Mouse (Mus musculus): ENCODE results near the gene Ccl25.
"Not testable (repeated sequence)": the region's sequence is repeated elsewhere in the genome, so short reads cannot be mapped to it uniquely, and the experiment has no call there.

The Ccl25 gene

DNA sequence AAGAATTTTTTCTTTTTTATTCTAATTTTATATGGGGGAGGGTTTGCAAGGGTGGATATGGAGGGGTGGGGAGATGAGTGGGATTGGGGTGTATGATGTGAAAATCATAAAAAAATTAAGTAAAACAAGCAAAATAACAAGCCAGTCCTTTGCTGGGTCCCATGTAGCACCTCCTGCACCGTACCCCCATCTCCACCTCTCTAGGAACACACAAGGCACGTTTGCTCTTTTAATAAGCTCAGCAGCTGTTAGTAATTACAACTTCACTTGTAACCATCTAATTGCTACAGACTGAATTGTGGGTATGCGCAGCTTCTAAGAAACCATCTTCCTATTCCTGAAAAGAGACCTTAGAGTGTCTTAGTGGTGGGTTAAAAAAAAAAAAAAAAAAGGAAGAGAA, 15.2 kb downstream of the Ccl25 start:
- DNase-seq (ENCODE audit: low read depth) = no peak

GRCm38 (mm10) chr8:4347661-4348060, 22.7 kb downstream of the Ccl25 start:
- no peak for DNase-seq (ENCODE audit: low read depth)

- no peak for DNase-seq (ENCODE audit: low read depth)
Measured at GRCm38 (mm10) chr8:4348275-4348674, 23.3 kb downstream of the Ccl25 start.

DNA sequence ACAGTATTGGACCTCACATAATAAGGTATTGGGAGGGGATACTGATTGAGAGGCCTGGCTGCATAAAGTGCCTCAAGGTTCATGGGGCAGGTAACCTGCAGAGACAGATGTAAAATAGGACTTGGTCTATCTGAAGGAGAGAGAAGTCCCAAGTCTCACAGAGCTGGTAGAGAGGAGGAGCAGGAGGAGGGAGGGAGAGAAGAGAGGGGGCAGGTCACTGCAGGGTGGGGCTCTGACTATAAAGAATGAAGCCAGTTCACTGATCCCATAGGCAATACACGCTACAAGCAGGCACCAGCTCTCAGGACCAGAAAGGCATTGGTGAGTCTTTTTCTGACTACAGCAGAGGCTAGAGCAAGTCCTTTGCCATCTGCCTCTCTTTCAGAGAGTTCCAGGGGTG, 24.3 kb downstream of the Ccl25 start:
- DNase-seq (ENCODE audit: low read depth) = no peak

GRCm38 (mm10) chr8:4350618-4351017, 25.6 kb downstream of the Ccl25 start:
- DNase-seq (ENCODE audit: low read depth) = no peak

- not testable (repeated sequence) for DNase-seq (ENCODE audit: low read depth)
Measured at GRCm38 (mm10) chr8:4352562-4352961, 27.6 kb downstream of the Ccl25 start.

GRCm38 (mm10) chr8:4353741-4354140, 28.7 kb downstream of the Ccl25 start:
- DNase-seq (ENCODE audit: low read depth) = no peak

GRCm38 (mm10) chr8:4354516-4354915, 29.5 kb downstream of the Ccl25 start:
- no peak for DNase-seq (ENCODE audit: low read depth)

- DNase-seq (ENCODE audit: low read depth) = no peak
Measured at GRCm38 (mm10) chr8:4355455-4355854, 30.4 kb downstream of the Ccl25 start.

GRCm38 (mm10) chr8:4359362-4359761, 34.4 kb downstream of the Ccl25 start:
- no peak for DNase-seq (ENCODE audit: low read depth)

GRCm38 (mm10) chr8:4360922-4361321, 35.9 kb downstream of the Ccl25 start:
- no peak for DNase-seq (ENCODE audit: low read depth)

GRCm38 (mm10) chr8:4366189-4366588, 41.2 kb downstream of the Ccl25 start:
- DNase-seq (ENCODE audit: low read depth) = no peak

DNA sequence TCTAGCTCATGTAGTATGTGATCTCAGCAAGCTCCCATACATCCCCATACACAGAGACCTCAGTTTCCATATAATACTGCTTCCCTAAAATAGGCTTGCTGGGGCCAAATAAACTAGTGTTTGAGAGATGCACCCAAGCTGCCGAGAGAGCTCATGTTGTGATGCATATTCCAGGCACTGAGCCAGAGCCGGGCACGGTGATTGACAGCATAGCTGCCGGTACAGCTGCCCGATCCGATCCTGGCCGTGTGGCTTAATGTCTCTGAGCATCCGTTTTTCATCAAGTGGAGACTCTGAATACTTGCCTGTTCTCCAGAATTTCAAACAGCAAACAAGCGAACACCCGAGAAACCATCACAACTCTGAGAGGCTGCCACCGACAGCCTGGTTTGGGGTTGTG, 42.8 kb downstream of the Ccl25 start:
- no peak for DNase-seq (ENCODE audit: low read depth)

- no peak for DNase-seq (ENCODE audit: low read depth)
Measured at GRCm38 (mm10) chr8:4368470-4368869, 43.5 kb downstream of the Ccl25 start.

- DNase-seq (ENCODE audit: low read depth) = peak; percentile 92
Measured at GRCm38 (mm10) chr8:4370078-4370477, 45.1 kb downstream of the Ccl25 start.

DNA sequence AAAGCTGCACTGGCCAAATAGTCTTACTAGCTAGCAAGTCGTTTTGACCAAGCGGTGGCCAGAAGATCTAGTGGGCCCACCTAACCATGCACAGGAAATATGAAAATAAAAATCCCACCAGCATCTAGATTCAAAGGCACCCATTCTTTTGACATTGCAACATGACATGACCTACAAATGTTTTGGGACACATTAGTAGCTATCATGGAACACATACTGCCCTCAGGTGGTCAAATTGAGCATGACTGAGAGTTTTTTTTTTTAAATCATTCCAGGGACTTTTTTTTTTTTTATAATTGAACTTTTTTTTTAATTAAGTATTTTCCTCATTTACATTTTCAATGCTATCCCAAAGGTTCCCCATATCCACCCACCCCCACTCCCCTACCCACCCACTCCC, 47.6 kb downstream of the Ccl25 start:
- peak; percentile 58 for DNase-seq (ENCODE audit: low read depth)

DNA sequence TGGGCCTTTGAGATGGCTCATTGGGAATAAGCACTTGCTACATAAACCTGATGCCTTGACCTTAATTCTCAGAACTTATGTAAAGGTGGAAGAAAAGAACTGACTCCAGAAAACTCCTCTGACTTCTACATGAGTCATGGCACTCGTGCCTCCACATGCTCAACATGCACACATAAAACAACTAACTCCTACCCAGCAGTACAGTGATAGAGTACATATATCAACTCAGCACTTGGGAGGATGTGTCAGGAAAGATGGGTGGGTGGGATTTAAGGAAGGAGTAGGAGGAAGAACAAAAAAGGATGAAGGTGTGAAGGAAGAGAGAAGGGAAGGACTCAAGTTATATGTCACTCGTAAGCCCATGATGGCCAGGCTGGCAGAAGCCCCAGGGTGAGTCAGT, 76.4 kb downstream of the Ccl25 start:
- DNase-seq (ENCODE audit: low read depth) = no peak

DNA sequence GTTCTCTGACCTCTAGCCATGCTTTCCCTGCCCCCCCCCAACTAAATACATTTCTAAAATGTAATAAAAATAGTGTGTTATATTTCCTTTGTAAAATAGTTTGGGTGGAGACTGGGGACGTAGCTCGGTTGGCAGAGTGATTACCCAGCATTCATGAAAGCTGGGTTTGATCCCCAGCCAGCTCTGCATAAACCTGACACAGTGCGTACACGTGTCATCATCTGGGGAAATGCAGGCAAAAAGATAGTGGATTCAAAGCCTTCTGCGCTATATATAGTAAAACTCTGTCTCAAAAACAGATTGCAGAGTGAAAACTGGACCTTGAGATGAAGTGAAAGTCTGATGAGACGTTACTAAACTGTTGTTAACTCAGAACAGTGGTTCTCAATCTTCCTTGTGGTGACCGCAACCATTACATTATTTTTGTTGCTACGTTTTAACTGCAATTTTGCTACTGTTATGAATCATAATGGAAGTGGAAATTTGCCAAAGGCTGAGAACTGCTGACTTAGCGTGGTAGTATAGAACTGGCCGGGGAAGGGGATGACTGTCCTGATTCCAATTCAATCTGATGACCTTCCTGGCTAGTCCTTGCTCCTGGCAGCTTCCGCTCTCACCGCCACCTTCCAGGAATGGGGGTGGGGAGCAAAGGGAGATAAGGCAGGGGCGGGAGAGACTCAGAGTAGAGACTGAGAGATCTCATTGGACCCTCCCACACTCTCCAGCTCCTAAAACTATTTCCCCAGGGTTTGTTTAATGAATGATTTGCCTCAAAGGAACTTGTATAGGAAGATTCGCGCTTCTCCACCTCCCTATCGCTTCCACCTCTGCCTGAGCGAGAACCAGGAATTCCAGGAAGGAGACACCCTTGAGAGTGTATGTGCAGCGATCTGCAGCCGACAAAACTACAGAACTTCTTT, 79.2 kb downstream of the Ccl25 start:
- peak; percentile 40 for DNase-seq (ENCODE audit: low read depth)

DNA sequence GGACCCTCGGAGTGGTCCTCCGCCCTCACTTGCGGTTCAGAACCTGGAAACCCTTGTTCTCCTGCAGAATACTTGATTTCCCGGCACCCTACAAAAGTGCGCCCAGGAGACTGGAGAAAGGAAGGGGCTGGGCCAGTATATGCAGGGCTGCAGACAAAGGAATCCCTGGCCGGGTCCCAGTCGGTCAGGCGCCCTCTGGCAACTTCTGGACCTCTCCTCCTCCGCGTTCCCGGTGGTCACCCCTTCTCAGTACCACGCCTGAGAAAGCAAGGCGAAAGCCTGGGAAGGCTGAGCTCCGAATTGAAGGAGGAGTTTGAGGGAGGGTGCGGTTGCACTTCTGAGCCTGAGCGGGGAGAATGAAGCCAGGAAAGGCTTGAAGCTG, 79.9 kb downstream of the Ccl25 start:
- DNase-seq (ENCODE audit: low read depth) = no peak

- not testable (repeated sequence) for DNase-seq (ENCODE audit: low read depth)
Measured at GRCm38 (mm10) chr8:4408425-4408824, 83.4 kb downstream of the Ccl25 start.
